Mouse (Mus musculus) embryo, embryonic 10.5 days (tissue): Measurements from ENCODE around the gene Sytl3.
"Not testable (repeated sequence)": the region's sequence is repeated elsewhere in the genome, so short reads cannot be mapped to it uniquely, and the experiment has no call there.

Experiments
- DNase-seq: peaks from one replicate; pipeline ENCODE4 v3.0.0-alpha.2; 2015; ENCODE audit warnings: low spot score

Sytl3 gene

DNA sequence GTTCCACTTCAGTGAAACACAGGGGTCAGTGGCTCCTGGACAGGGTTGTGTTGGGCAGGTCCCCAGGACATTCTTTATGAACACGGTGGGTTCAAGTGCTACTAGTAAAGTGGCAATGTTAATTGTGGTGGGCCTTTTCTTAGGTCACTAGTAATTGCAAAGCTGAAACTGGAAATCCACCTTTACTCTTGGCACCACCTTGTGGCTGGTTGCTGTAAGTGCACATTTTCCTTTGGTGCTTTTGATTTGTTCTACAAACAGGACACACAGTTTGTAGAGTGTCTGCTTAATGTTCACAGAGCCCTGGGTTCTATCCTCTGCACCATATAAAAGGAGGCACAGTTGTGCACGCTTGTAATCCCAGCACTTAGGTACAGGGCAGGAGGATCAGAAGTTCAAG lies 32.7 kb downstream of the Sytl3 start:
- DNase-seq: peak; percentile 70

DNA sequence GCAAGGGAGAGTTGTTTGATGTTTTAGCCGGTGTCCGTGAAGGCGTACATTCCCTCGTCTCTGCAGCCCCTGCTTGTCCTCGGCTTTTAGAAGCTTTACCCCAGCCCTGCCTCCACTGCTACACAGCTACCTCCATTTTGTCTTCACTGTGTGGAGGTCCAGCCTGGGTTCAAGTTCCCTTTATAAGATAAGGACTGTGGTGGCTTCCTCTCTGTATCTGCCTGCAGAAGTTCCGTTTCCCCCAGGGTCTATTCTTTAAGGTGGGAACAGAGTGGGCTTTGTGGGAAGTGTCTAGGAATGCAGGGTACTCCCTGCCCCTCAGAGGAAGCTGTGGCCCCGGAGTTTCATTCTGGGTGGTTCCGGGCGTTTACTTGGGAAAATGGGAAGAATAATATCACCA lies 36.8 kb downstream of the Sytl3 start:
- not testable (repeated sequence) for DNase-seq

- DNase-seq: not testable (repeated sequence)
Observed at GRCm38 (mm10) chr17:6696521-6696920, 37.6 kb downstream of the Sytl3 start.

DNA sequence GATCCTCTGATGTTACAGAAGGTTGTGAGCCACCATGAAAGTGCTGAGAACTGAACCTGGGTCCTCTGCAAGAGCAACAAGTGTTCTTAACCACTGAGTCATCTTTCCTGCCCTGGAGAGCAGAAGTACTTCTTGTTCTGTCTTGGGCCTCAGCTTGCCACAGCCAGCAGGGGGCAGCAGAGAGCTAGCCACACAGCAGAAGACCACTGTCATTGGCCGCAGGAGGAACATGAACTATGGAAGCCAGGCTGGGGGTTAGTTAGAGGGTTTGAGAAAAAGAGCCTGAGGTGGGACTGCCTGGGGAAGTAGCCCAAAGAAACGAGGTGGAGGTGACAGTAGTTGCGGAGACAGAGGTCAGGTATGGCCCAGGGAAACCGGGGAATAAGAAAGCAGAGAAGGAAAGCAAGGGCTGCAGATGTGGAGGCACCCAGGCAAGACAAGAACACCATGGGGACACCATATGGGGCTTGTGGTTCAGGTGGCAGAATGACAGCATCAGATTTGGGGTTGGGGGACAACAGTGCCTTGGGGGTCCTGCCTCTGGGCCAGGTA lies 38.4 kb downstream of the Sytl3 start:
- DNase-seq: peak; percentile 42

DNA sequence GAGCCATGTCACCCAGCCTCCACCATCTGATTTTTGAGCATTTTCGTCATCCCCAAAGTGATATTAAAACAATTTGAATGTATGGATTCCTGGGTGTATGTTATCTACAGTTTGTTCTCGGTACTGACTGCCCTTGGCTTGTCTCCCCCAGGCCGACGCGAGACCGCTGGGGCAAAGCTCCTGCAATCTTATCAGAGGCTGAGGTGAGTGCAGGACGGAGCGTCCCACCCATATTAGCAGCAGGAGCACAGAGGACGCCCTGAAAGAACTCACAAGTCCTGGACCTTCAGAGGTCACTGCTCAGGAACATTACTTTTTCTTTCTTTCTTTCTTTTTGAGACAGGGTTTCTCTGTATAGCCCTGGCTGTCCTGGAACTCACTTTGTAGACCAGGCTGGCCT lies 40.6 kb downstream of the Sytl3 start:
- not testable (repeated sequence) for DNase-seq

- DNase-seq: not testable (repeated sequence)
Observed at GRCm38 (mm10) chr17:6700077-6700476, 41.2 kb downstream of the Sytl3 start.

DNA sequence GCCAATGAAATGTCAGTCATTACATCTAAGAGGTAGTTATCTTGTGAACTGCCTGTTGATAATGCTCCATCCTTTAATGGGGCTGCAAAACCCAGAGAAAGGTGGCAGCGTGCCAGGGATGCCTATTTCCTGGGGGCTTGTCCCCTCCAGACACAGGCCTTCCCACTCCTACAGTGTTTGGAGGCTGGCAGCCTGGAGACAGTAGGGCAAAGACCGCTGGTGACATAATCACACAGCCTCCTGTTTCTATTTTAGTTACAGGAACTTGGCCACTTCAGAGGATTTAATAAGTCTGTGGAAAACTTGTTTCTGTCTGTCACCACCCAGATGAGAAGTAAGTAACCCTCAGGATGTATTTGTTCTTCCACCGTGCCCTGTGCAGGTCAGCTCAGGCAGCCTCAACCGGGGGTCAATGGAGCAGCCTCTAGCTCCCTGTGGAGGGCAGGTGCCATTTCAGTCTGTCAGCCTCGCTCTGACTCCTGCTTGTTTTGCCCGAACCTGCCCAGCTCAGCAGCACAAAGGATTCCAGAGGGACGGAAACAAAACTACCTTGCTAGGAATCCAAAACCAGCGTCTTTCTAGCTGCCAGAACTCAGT lies 43.8 kb downstream of the Sytl3 start:
- not testable (repeated sequence) for DNase-seq

GRCm38 (mm10) chr17:6703381-6704270 lies 44.7 kb downstream of the Sytl3 start:
- DNase-seq: not testable (repeated sequence)

- DNase-seq: not testable (repeated sequence)
Observed at GRCm38 (mm10) chr17:6706448-6706847, 47.6 kb downstream of the Sytl3 start.

- DNase-seq: not testable (repeated sequence)
Observed at GRCm38 (mm10) chr17:6707422-6707821, 48.5 kb downstream of the Sytl3 start.

GRCm38 (mm10) chr17:6708194-6708593 lies 49.3 kb downstream of the Sytl3 start:
- DNase-seq: not testable (repeated sequence)

GRCm38 (mm10) chr17:6713483-6713882 lies 54.6 kb downstream of the Sytl3 start:
- DNase-seq: not testable (repeated sequence)

DNA sequence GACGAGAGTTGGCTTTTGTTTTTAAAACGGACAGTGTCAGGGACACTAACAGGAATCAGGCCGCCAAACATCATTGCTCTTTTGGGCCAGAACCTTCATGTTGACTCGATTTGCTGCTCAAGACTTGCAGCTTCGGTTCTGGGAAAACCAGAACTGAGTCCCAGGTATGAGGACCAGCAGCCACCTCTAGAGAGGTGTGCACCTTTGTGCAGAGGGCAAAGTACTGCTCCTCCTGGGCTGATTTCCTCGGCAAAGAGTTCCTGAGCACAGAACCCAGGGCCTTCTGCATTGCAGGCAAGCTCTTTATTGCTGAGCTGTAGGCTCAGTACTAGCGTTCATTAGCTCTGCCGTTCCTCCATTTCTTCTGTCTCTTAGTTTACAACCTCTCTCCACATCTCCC lies 55.1 kb downstream of the Sytl3 start:
- DNase-seq: not testable (repeated sequence)

GRCm38 (mm10) chr17:6727996-6728610 lies 69.2 kb downstream of the Sytl3 start:
- no peak for DNase-seq

DNA sequence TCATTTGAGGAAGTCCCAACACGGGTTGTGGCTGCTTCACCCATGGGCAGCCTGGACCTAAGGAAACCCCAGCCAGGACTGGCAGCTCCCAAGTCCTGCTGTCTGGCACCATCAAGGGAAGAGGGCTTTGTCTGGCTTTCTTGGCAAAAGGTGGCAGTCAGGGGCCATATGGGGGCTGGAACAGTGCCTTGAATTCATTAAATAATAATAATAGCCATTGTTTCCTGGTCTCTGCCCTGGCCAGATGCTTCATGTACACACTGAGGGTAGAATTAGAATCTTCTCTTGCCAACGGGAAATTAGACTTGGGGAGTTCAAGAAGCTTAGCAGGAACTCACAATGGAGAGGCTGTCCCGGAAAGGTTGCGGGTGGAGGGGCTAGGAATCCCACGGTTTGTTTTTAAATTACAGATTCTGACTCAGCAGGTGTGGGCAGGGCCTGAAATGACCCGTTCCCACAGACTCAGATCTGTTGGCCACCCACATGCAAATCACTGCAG lies 70.4 kb downstream of the Sytl3 start:
- no peak for DNase-seq

- no peak for DNase-seq
Observed at GRCm38 (mm10) chr17:6731132-6731531, 72.2 kb downstream of the Sytl3 start.

- no peak for DNase-seq
Observed at GRCm38 (mm10) chr17:6731634-6732033, 72.7 kb downstream of the Sytl3 start.

- DNase-seq: no peak
Observed at GRCm38 (mm10) chr17:6732665-6733064, 73.8 kb downstream of the Sytl3 start.

- no peak for DNase-seq
Observed at GRCm38 (mm10) chr17:6733322-6733875, 74.5 kb downstream of the Sytl3 start.

- DNase-seq: no peak
Observed at GRCm38 (mm10) chr17:6734746-6735441, 76.0 kb downstream of the Sytl3 start.
